Mouse (Mus musculus) yolk sac, embryonic 10.5 days (tissue): Measurements from ENCODE around the gene Sdhb.

ENCODE experiments used
- DNase-seq: peaks from one replicate; pipeline ENCODE4 v3.0.0-alpha.2; 2017; ENCODE audit warnings: low spot score

Gene Sdhb

DNA sequence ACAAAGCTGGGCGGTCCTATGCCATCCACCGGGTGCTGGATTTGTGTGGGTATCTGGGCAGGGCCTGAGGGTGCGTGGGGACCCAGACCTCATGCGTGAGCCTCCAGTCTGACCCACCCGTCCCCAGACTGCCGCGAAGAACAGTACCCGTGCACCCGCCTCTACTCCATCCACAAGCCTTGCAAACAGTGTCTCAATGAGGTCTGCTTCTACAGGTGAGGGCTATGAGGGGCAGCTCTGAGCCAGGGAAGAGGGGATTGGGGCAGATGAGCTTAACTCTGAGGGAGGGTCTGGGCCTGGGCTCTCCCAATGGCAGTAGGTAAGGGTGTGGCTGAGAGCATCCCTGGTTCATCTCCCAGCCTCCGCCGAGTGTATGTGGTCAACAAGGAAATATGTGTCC, 53.9 kb downstream of the Sdhb start:
- no peak for DNase-seq

DNA sequence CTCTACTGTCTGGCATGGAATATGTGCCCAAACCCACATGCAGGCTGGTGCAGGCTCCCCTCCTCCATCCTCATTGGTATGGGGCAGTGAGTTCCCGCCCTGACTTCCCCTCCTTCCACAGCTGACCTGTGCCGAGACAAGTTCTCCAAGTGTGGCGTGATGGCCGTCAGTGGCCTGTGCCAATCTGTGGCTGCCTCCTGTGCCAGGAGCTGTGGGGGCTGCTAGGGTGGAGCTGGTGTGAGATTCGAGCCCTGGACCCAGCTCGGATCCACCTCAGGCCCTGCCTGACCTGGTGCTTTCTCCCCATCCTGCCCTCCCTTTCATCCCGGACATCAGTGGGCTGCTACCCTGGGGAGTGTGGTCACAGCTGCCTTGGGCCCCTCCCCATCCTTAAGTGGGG, 54.4 kb downstream of the Sdhb start:
- no peak for DNase-seq

DNA sequence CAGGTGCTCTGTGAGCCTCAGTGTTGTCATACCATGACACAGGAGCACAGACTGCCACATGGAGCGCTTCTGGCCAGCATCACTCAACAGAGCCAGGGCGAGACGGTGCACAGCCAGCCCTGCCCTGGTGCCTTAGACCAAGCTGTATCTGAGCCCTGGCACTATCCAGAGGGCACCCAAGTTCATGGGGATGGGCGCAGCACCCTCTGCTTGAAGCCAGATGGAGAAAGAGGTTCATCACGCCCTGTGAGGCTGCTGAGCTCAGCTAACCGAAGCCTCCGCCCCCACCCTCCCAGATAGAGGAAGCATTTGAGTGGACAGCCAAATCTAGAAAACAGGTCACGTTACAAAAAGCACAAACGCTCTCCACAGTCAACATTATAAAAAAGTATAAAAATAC, 55.3 kb downstream of the Sdhb start:
- no peak for DNase-seq

DNA sequence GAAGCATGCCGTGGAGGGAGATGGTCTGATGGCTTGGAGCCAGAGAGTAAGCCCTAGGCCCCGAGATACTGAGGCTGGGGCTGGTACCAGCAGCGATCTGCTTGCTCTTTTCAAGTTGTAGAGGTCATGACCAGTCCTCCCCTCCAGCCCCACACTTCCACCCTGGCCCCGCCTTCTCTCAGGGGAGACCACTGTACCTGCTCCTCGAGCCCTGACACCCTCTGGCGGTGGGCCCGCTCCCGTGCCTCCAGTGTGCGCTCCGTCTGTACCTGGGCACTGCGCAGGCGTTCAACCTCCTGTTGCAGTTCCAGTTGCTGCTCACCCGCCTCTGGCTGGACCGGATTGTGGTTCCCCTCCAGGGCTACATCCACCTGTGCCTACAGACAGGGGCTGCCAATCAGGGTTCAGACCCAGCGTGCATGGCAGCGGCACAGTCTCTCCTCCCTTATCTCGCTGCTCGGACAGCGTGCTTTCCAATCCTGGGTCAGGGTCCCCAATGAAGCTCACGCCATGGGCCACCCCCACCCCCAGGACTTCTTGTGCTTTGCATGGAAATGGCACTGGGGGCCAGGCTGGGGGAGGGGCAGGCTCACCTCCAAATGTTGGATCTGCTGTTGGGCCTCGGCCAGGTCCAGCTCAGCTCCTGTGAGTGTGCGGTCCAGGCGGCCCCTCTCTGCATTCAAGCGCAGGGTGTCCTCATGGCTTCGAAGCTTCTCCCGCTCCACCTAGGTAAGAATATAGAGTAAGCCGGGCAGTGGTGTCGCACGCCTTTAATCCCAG, 56.8 kb downstream of the Sdhb start:
- no peak for DNase-seq

DNA sequence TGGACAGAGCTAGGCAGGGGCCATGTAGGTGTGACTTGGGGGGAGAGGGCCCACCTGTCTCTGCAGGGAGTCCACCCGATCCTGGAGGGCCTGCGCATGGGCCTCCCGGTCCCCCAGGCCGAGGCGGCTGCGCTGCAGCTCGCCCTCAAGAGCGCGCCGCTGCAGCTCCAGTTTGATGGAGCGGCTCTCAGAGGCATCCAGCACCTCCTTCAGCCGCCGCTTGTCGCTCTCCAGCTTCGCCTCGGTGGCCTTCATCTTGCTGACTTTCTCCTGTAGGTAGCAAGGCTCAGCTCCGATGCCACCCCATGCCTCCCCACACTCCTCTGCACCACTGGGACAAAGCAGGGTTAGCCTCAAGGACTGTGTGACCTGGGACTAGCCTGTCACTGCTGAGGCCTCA, 59.2 kb downstream of the Sdhb start:
- no peak for DNase-seq

DNA sequence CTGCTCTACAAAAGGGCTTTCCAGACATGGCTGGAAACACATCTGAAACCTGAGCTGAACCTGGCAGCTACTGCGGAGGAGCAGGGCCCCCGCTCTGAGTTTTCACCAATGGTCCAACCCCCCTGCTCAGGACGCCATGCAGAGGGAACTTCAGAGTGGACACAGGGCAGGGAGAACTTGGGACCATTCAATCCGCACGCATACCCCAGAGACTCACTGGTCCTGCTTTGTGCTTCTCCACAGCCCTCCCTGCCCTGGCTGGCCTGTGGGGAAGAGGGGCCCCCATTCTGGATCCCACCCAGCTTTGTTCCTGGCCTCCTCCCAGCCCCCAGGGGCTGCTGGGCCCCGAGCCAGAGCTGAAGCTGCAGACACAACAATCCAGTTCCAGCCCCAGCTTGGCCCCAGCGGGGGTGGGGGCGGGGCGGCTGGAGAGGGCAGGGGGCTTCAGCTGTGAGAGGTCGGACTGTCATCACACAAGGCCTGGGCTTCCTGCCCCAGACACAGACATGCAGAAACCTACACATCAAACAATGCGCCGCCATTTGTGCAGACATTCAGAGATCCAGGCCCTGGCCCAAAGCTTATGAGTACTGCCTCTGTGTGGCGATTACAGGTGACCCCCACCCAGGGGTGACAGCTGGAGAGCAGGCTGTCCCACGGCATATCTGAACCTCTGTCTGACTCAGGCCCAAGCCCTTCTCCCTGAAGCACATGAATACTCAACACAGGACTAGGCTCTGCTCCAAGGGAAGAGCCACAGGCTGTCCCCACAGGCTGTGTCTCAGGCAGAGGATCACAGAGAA, 60.0 kb downstream of the Sdhb start:
- peak; percentile 28 for DNase-seq

DNA sequence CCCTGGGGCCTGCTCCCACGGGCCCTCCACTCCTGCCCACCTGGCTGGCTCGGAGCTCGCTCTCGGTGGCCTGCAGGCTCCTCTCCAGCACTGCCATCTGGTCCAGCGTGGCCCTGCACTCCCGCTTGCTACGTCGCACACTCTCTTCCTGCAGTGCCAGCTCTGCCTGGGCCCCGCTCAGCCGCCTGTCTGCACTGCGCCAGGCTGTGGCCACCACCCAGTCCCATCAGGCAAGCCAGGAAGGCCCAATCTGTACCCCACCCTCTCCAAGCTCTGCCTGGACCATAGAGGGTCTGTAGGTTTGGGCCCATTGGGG, 60.6 kb downstream of the Sdhb start:
- no peak for DNase-seq

DNA sequence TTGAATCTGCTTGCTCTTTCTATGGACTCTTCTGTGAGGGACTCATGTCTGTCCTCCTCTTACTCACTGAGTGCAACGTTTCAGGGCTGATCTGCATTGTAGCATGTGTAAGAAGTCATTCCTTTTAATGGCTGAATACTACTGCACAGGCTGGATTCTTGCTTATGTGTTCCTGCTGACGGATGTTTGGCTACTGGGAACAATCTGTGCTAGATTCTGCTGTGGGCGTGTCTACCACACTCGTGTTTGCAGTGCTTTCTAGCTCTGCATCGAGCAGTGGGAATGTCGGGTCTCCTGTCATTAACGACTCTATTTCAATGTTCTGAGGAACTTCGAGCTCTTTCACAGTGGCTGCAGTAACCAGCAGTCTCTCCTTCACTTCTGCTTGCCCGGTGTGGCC, 63.0 kb downstream of the Sdhb start:
- DNase-seq = no peak

DNA sequence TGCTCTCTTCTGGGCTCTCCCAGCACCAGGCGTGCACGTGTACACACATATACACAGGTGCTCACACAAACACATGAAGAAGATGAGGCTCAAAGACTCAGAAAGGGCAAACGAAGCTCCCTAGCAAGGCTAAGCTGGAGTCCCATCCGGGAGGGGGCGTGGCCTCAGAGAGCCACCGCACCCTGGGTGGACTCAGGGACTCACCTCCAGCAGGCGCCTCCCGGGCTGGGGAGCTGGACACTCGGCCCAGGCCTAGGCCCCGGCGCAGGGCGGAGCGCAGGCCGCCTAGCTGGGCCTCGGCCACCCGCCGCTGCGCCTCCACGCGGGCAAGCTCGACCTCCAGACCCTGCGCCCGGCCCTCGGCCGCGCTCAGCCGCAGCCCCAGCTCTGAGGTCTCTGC, 64.0 kb downstream of the Sdhb start:
- DNase-seq = no peak
